ENCODE assay signal across 17 mouse cellular contexts in genomic region chr9:21806363-21806762, GRCm38 (mm10). TPM values are rescaled to one million over a fixed set of nuclear protein-coding genes. Genes with fewer than 3 reads are reported as not detected.
"Had no signal": no experiment of that assay in that cellular context is flagged by ENCODE, and none has a peak within 500 bp of the region (broad histone marks: within the 10 kb centered on the region; RNA-seq: fewer than 3 reads in every experiment).

No protein-coding gene starts in this region.

- H3K9ac ChIP-seq: intestine, embryonic 15.5 days; kidney, embryonic 15.5 days; lung, embryonic 14.5 days had no signal

- H3K4me2 ChIP-seq: intestine, embryonic 15.5 days; kidney, embryonic 15.5 days; lung, embryonic 14.5 days had no signal

- H3K9me3 ChIP-seq: intestine, embryonic 15.5 days; kidney, embryonic 15.5 days; limb, embryonic 10.5 days; midbrain, embryonic 10.5 days had no signal

- H3K27ac ChIP-seq: intestine, embryonic 15.5 days; kidney, embryonic 15.5 days; left cerebral cortex, adult 2 months; limb, embryonic 10.5 days; midbrain, embryonic 10.5 days had no signal

- H3K4me3 ChIP-seq: intestine, embryonic 15.5 days; kidney, embryonic 15.5 days; left cerebral cortex, adult 2 months; limb, embryonic 10.5 days; midbrain, embryonic 10.5 days had no signal

- H3K27me3 ChIP-seq: intestine, embryonic 15.5 days; kidney, embryonic 15.5 days had no signal

- ATAC-seq: intestine, embryonic 15.5 days; midbrain, embryonic 16.5 days had no signal

- DNase-seq: kidney, adult 18-20 months; kidney, postnatal 14 days; lung, embryonic 14.5 days; lung, postnatal 10 days; lung, postnatal 4 days; right cerebral cortex, postnatal 14 days; thymus, adult 18-20 months; thymus, postnatal 14 days had no signal

RNA-seq across cellular contexts. Expression of gene Angptl8, which starts 28.9 kb away (rescaled TPM):
- total RNA-seq: layer of hippocampus, adult 8-10 months; layer of hippocampus, postnatal 14 days; left cerebral cortex, adult 2 months; left cerebral cortex, postnatal 14 days had no signal
